Mouse (Mus musculus) limb, embryonic 14.5 days (tissue): Measurements from ENCODE around the gene Pfn1. TPM values are rescaled to one million over a fixed set of nuclear protein-coding genes. Genes with fewer than 3 reads are reported as not detected.

ENCODE experiments used
- ATAC-seq: fragments of 200-750 bp; cut with Nextera tagmentation; 2 replicates; pipeline ENCODE4 v1.8.0; 2017; ENCODE audit warnings: low read depth, moderate number of reproducible peaks, moderate TSS enrichment; ENCODE audit not compliant: low FRiP score
- DNase-seq: peaks from one replicate; pipeline ENCODE4 v3.0.0-alpha.2; 2015; ENCODE audit warnings: low spot score
- H3K27ac ChIP-seq: fragments of 300-500 bp; sonication (generic); replicated peaks from 2 replicates; pipeline ENCODE4 v1.5.1; 2014; ENCODE audit warnings: low read depth, mild to moderate bottlenecking, low read length, moderate library complexity, mixed read lengths
- H3K27me3 ChIP-seq: fragments of 300-500 bp; sonication (generic); 2 replicates; pipeline ENCODE4 v1.6.1; 2014; ENCODE audit warnings: low read length, mixed read lengths; ENCODE audit not compliant: control insufficient read depth, insufficient read depth
- H3K36me3 ChIP-seq: fragments of 300-500 bp; sonication (generic); 2 replicates; pipeline ENCODE4 v1.6.1; 2014; ENCODE audit warnings: mild to moderate bottlenecking, low read length, moderate library complexity, mixed read lengths; ENCODE audit not compliant: control insufficient read depth, insufficient read depth
- H3K4me1 ChIP-seq: fragments of 300-500 bp; sonication (generic); 2 replicates; pipeline ENCODE4 v1.6.1; 2014; ENCODE audit warnings: antibody characterized with exemption, low read length, mixed read lengths; ENCODE audit not compliant: control insufficient read depth, insufficient read depth
- H3K4me2 ChIP-seq: fragments of 300-500 bp; sonication (generic); replicated peaks from 2 replicates; pipeline ENCODE4 v1.6.1; 2014; ENCODE audit warnings: low read depth, mild to moderate bottlenecking, low read length, moderate library complexity; ENCODE audit not compliant: severe bottlenecking
- H3K4me3 ChIP-seq: fragments of 300-500 bp; sonication (generic); replicated peaks from 2 replicates; pipeline ENCODE4 v1.5.1; 2014; ENCODE audit warnings: low read length
- H3K9ac ChIP-seq: fragments of 300-500 bp; sonication (generic); 2 replicates; pipeline ENCODE4 v1.6.1; 2014; ENCODE audit warnings: mild to moderate bottlenecking, low read depth, low read length, moderate library complexity; ENCODE audit not compliant: severe bottlenecking
- H3K9me3 ChIP-seq: fragments of 300-500 bp; sonication (generic); 2 replicates; pipeline ENCODE4 v1.6.1; 2016; ENCODE audit warnings: low read length; ENCODE audit not compliant: control insufficient read depth
- POLR2A ChIP-seq: fragments of 200-500 bp; IDR thresholded peaks from 2 replicates; pipeline ENCODE4 v1.8.0; 2012; ENCODE audit warnings: inconsistent platforms, mild to moderate bottlenecking, moderate library complexity, borderline replicate concordance; ENCODE audit not compliant: insufficient read depth, insufficient read length; ENCODE audit errors: extremely low read depth
- WGBS: fragments of 180-500 bp; shearing (Covaris S2); extraction: QIAGEN DNeasy Blood & Tissue Kit; methylation state at CpG from one replicate; pipeline ENCODE4 v1.1.7; 2014; 5-methylcytosine and 5-hydroxymethylcytosine counted together
- polyA plus RNA-seq, 2 experiments: library from polyadenylated mRNA; depleted of rRNA in 1 of 2; stranded (reverse) in 1 of 2; unstranded in 1 of 2; fragments of >200 nt; fragmentation: Nextera tagmentation in 1 of 2; extraction: Ambion mirVana in 1 of 2; gene quantifications; 2 replicates each; pipeline versions ENCODE4 v1.2.1 to v1.2.3; 2012 to 2014

The Pfn1 gene
- polyA plus RNA-seq, 2 experiments, result 946 to 1,675 TPM

GRCm38 (mm10) chr11:70612505-70612904, 41.9 kb downstream of the Pfn1 start:
- H3K9ac ChIP-seq, result no peak overlapping the region
- TF ChIP-seq POLR2A, result no peak
- H3K27me3 ChIP-seq, result no peaks in the 10 kb centered on the region
- 80% methylated on average over 7 of the region's 7 CpGs for WGBS
- H3K4me3 ChIP-seq, result no peak overlapping the region
- H3K27ac ChIP-seq, result no peak overlapping the region
- no peaks in the 10 kb centered on the region for H3K9me3 ChIP-seq
- no peak for DNase-seq
- H3K4me2 ChIP-seq, result no peak overlapping the region
- no peak for ATAC-seq
- H3K4me1 ChIP-seq, result peaks cover 10% of the 10 kb centered on the region; the same call in 1 of the 2 replicates
- peaks cover 57% of the 10 kb centered on the region for H3K36me3 ChIP-seq

DNA sequence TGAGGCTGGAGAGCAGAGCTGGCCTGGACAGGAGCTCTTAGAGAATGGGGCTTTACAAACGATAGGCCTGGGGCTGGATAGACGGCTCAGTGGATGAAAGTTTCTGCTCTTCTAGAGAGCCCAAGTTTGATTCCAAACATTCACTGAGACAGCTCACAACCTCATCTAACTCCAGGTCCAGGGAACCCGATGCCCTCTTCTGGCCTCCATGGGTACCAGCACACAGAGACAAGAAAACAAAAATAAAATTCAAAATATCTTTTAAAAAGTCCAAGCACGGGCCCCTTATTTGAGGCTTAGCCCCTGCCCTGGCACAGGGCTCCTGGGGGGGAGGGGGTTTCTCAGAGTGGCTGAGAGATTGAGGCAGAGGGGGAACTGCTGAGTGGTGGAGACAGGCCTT, 43.7 kb downstream of the Pfn1 start:
- H3K27me3 ChIP-seq, result no peaks in the 10 kb centered on the region
- TF ChIP-seq POLR2A, result no peak
- peaks cover 74% of the 10 kb centered on the region for H3K36me3 ChIP-seq
- ATAC-seq, result no peak
- no peak overlapping the region for H3K4me2 ChIP-seq
- peaks cover 10% of the 10 kb centered on the region; the same call in 1 of the 2 replicates for H3K4me1 ChIP-seq
- H3K9me3 ChIP-seq, result no peaks in the 10 kb centered on the region
- no peak for DNase-seq
- 87% methylated on average over 4 of the region's 4 CpGs for WGBS
- no peak overlapping the region for H3K27ac ChIP-seq
- no peak overlapping the region for H3K4me3 ChIP-seq
- no peak overlapping the region for H3K9ac ChIP-seq

DNA sequence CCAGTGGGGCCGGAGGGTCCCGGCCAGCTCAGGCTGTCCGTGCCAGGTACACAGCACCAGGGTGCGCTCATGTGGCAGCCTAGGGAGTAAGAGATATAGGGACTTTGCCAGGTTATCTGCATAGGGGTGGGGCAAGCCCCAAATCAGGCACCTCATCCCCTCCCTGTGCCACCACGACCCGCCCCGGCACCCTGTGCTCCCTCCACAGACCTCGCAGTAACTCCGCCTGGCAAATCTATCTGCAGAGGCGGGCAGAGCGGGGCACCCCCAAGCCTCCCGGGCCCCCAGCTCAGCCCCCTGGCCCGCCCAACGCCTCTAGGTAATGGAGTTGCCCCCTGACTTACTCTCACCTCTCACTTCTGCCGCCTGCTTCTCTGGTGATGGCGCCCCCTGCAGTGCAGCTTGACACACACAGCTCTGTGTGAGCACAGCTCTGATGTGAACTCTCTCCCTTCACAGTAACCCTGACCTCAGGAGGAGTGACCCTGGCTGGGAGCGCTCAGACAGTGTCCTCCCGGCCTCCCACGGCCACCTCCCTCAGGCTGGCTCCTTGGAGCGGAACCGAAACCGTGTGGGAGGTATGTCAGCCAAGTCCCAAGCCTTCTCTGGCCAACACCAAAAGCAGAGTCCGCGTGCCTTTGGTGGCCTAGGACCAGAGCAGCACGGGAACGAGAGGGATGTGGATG, 45.9 kb downstream of the Pfn1 start:
- no peak overlapping the region for H3K9ac ChIP-seq
- H3K27me3 ChIP-seq, result no peaks in the 10 kb centered on the region
- H3K9me3 ChIP-seq, result no peaks in the 10 kb centered on the region
- TF ChIP-seq POLR2A, result no peak
- WGBS, result 87% methylated on average over 26 of the region's 26 CpGs
- no peaks in the 10 kb centered on the region for H3K4me1 ChIP-seq
- peaks cover 96% of the 10 kb centered on the region for H3K36me3 ChIP-seq
- no peak overlapping the region for H3K4me3 ChIP-seq
- DNase-seq (no peak), ATAC-seq (no peak)
- no peak overlapping the region for H3K4me2 ChIP-seq
- H3K27ac ChIP-seq, result no peak overlapping the region

DNA sequence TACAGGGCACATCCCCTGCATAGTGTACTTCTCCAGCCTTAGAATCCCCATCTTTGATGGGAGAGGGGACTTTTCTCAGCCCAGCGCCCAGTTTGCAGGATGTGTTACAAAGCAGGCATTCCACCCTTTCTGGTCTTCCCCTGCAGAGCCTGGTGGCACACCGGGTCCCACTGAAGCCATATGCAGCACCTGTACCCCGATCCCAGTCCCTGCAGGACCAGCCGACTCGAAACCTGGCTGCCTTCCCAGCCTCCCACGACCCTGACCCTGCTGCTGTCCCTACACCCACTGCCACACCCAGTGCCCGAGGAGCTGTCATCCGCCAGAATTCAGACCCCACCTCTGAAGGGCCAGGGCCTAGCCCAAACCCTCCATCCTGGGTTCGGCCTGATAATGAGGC, 46.8 kb downstream of the Pfn1 start:
- DNase-seq (no peak), ATAC-seq (no peak)
- Histone ChIP-seq H3K4me2 (no peak overlapping the region), H3K9ac (no peak overlapping the region; the same call in 1 of the 2 replicates), H3K27me3 (no peaks in the 10 kb centered on the region), H3K4me1 (no peaks in the 10 kb centered on the region), H3K36me3 (peaks cover 89% of the 10 kb centered on the region), H3K9me3 (no peaks in the 10 kb centered on the region), H3K27ac (no peak overlapping the region), H3K4me3 (no peak overlapping the region)
- no peak for TF ChIP-seq POLR2A
- WGBS, result 89% methylated on average over 9 of the region's 9 CpGs

GRCm38 (mm10) chr11:70606717-70607116, 47.7 kb downstream of the Pfn1 start:
- Histone ChIP-seq H3K4me2 (no peak overlapping the region), H3K4me1 (no peaks in the 10 kb centered on the region), H3K9me3 (no peaks in the 10 kb centered on the region), H3K27ac (no peak overlapping the region), H3K36me3 (peaks cover 83% of the 10 kb centered on the region), H3K9ac (no peak overlapping the region), H3K4me3 (no peak overlapping the region), H3K27me3 (no peaks in the 10 kb centered on the region)
- 72% methylated on average over 12 of the region's 12 CpGs for WGBS
- DNase-seq (no peak), ATAC-seq (no peak)
- no peak for TF ChIP-seq POLR2A
